Mouse (Mus musculus) erythroblast, embryonic 14.5 days (primary cell): ENCODE data around the gene Prss40. TPM values are rescaled to one million over a fixed set of nuclear protein-coding genes. Genes with fewer than 3 reads are reported as not detected.

ENCODE experiments used
- H3K27me3 ChIP-seq: 2 replicates; pipeline ENCODE4 v1.6.1; 2012; ENCODE audit warnings: inconsistent platforms; ENCODE audit not compliant: control insufficient read depth
- H3K36me3 ChIP-seq: 2 replicates; pipeline ENCODE4 v1.6.1; 2012; ENCODE audit warnings: mild to moderate bottlenecking, inconsistent platforms; ENCODE audit not compliant: control insufficient read depth
- H3K4me1 ChIP-seq: 2 replicates; pipeline ENCODE4 v1.6.1; 2012; ENCODE audit warnings: inconsistent platforms; ENCODE audit not compliant: control insufficient read depth
- H3K4me3 ChIP-seq: replicated peaks from 2 replicates; pipeline ENCODE3; 2012; ENCODE audit warnings: moderate library complexity, mild to moderate bottlenecking, inconsistent platforms
- H3K9me3 ChIP-seq: 2 replicates; pipeline ENCODE4 v1.6.1; 2012; ENCODE audit warnings: low read length, inconsistent platforms, mixed read lengths; ENCODE audit not compliant: control insufficient read depth
- GATA1 ChIP-seq: IDR thresholded peaks from 2 replicates; pipeline ENCODE4 v1.6.1; 2012; ENCODE audit warnings: low read length, inconsistent platforms, mixed read lengths
- TAL1 ChIP-seq: IDR thresholded peaks from 3 replicates; pipeline ENCODE4 v1.6.1; 2012; ENCODE audit warnings: low read length, inconsistent platforms, mixed read lengths
- polyA plus RNA-seq: library from polyadenylated mRNA; stranded (reverse); fragments of >175 nt; gene quantifications from 2 replicates; pipeline ENCODE4 v1.2.3, GENCODE M21; 2012

Gene Prss40
- polyA plus RNA-seq: not detected in 2 replicates

DNA sequence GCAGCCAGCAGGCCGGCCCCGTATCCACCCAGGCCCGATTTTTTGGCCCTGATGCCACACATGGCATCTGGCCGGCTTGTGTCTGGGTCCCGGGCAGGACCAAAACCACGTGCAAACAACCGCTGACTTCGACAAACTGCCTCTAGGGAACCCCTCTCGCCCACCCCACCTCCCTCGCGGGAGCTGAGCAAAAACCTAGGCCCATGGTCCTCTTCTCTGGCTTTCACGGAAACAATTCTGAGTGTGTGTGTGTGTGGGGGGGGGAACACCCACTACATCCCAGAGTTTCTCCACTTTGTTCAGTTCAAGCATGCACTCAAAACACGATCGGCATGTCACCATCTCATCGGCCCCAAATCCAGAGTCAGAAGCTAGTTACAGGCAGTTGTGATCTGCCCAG is at the start of gene Prss40:
Gene Prss40, minus strand, starts transcription at position 101 of the 400 bp plus-strand sequence.
- TF ChIP-seq TAL1 (no peak), GATA1 (no peak)
- Histone ChIP-seq H3K4me1 (no peaks in the 10 kb centered on the region), H3K4me3 (no peak within 1 kb of the TSS), H3K27me3 (no peaks in the 10 kb centered on the region), H3K9me3 (no peaks in the 10 kb centered on the region), H3K36me3 (no peaks in the 10 kb centered on the region)

DNA sequence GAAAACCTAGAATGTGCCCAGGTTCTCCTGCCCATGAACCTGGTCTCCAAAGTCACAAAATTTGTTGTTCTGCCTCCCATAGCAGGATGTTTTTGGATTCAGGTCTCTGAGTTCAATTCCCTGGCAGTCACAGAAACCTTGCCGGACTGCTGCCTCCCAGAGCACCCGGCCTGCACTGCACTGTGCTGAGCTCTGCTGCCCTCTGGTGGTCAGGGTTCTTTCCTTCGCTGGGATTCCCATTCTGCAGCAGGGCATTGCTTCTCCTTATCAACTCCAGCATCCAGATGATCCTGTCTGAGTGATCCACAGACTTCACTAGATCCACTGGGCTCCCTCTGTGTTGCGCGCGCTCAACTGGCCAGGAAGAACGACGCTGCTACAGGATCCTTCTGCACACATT is 41.6 kb upstream of the Prss40 start:
- Histone ChIP-seq H3K4me1 (no peaks in the 10 kb centered on the region), H3K36me3 (no peaks in the 10 kb centered on the region)

DNA sequence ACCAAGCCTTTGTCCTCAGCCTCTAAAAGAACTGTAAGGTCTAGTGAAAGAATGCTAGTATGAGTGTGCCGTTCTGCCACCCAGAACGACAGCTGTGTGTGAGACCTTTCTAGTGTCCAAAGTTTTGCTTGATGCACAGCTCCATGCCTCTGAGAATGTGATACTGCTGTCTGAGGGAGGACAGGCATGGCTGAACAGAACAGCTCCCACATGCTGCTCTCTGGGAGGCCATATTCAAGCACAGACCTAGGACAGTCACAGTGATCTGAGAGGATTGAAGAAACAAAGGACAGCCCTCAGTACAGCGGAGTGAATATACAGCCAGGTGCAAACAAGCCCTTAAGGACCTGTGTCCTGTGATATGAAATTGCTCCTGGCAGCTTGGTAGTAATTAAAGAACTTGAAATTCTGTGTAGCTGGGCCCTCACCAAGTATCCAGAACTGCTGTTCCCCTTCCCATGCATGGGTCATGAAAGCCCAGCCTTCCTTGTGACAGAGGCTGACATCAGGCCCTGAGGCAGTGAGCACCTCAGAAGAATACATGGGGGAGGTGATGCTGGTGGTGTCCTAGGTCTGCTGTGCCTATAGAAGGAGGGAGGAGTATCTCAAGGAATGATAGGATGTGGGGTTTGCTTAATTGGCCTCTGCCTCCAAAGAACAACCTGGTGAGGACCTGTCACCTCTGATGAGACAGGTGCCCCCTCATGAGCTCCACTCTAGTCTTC is 40.7 kb upstream of the Prss40 start:
- Histone ChIP-seq H3K4me1 (no peaks in the 10 kb centered on the region), H3K9me3 (no peaks in the 10 kb centered on the region), H3K4me3 (no peak overlapping the region), H3K27me3 (no peaks in the 10 kb centered on the region), H3K36me3 (no peaks in the 10 kb centered on the region)
- no peak for TF ChIP-seq GATA1
- no peak for TF ChIP-seq TAL1

More for the DNA sequence above, 41.6 kb upstream of the Prss40 start:
- Histone ChIP-seq H3K9me3 (no peaks in the 10 kb centered on the region), H3K27me3 (no peaks in the 10 kb centered on the region), H3K4me3 (no peak overlapping the region)
- TF ChIP-seq GATA1 (no peak), TAL1 (no peak)

DNA sequence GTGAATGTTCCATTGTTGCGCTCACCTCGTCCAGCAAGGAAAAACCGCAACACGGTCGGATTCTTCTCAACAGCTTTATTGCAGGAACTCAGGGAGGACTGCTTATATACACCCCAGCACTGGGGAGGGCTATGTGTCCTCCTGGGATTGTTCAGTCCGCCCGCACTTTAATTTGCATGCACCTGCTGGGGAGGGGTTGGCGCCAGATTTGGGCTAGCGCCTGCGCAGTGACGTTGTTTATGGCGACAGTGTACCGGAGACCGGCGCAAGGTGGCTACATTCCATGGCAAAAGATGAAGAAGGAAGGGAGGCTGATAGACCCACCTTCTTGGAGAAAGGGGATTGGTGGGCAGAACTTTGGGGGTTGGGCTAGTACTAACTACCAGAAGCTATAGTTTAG is 39.3 kb upstream of the Prss40 start:
- no peak overlapping the region for H3K4me3 ChIP-seq
- no peaks in the 10 kb centered on the region for H3K36me3 ChIP-seq
- H3K27me3 ChIP-seq: no peaks in the 10 kb centered on the region
- no peaks in the 10 kb centered on the region for H3K4me1 ChIP-seq
- H3K9me3 ChIP-seq: no peaks in the 10 kb centered on the region
- TF ChIP-seq GATA1 (no peak), TAL1 (no peak)

DNA sequence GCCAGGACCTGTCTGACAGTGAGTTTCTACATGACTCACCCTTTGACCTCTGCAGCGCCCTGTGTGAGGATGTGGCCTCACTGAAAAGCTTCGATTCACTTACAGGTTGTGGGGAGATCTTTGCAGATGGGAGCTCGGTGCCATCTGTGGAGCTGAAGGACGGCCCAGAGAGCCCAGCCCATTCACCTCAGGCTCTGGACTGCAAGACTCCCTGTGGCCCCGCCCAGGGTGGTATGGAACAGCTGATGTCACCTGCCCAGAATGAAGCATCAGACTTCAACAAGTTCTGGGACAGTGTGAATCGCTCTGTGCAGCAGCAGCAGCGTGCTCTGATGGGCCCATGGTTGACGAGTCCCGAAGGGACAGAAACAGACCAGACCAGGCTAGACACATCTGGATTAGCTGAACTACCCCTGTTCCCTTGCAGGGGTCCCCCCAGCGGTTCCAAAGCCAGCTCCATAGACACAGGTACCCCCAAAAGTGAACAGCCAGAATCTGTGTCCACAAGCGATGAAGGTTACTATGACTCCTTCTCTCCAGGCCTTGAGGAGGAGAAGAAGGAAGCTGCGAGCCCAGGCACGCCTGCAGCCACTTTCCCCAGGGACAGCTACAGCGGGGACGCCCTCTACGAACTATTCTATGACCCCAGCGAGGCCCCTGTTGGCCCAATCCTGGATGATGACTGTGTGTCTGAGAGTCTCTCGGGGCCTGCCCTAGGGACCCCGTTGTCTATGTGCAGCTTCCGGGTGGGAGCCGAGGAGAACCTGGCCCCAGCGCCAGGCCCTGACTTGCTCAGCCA is 26.8 kb upstream of the Prss40 start:
- Histone ChIP-seq H3K27me3 (no peaks in the 10 kb centered on the region), H3K4me1 (no peaks in the 10 kb centered on the region), H3K36me3 (no peaks in the 10 kb centered on the region), H3K4me3 (no peak overlapping the region), H3K9me3 (no peaks in the 10 kb centered on the region)
- TF ChIP-seq GATA1 (no peak), TAL1 (no peak)

DNA sequence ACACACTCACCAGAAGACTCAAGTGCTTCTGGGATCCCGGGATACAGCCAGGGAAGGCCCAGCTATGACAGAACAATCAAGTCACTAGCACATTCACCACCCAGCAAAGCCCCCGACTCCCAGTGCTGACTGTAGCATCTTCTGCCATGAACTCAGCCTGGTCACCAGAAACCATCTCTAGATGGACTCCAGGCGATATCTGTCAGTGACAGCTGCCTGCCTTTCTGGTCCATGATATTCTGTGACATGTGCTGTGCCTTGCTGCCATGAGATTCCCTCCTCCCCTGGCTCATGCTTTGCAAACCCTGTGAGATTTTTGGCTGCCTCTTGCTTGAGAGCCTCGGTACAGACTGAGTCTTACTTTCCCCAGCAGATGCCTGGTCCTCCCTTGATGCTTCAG is 24.0 kb upstream of the Prss40 start:
- Histone ChIP-seq H3K4me1 (no peaks in the 10 kb centered on the region), H3K36me3 (no peaks in the 10 kb centered on the region), H3K27me3 (peaks cover 4% of the 10 kb centered on the region; the same call in 1 of the 2 replicates), H3K4me3 (no peak overlapping the region), H3K9me3 (no peaks in the 10 kb centered on the region)
- TF ChIP-seq TAL1: no peak
- TF ChIP-seq GATA1: no peak

DNA sequence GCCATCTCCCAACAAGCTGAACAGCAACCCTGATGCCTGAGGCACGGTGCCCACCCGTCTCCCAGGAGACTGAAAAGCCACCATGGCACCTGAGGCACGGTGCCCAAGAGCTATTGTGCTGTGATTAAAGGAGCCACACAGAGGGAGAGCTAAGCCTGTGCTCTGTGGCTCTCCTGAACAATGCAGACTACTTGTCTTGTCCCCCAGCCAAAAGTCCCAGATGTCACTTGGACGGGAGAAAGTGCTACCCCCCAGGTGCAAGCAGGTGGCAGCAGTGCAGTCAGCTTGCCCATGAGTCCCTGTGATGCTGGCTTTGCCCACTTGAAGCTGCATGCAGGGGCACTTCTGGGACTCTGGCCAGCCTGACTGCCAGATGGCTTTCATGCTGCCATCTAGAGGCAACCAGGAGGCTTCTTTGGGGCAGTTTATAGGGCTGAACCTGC is 23.1 kb upstream of the Prss40 start:
- Histone ChIP-seq H3K36me3 (no peaks in the 10 kb centered on the region), H3K27me3 (peaks cover 13% of the 10 kb centered on the region), H3K4me1 (0 out of 2 replicates have a peak, but pooled peaks cover 2% of the 10 kb centered on the region), H3K4me3 (no peak overlapping the region), H3K9me3 (no peaks in the 10 kb centered on the region)
- TF ChIP-seq GATA1 (no peak), TAL1 (no peak)

DNA sequence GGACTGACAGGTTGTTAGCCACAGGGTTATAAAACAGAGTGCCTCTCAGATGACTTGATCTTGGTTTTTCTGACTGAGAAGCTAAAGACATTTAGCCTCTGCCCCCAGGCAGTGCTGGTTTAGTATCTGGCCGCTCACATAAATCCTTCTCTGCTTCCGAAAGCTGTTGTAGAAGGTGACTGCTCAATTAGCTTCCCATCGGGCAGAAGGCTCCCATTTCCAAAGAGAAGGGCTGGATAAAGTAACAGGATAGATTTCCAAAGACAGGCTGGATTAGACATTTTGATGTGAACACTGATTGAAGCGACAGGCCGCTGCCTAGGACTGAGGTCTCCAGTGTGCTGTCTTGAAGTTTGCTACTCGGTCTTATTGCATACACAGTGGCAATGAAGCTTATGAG is 21.5 kb upstream of the Prss40 start:
- Histone ChIP-seq H3K36me3 (no peaks in the 10 kb centered on the region), H3K9me3 (no peaks in the 10 kb centered on the region), H3K27me3 (peaks cover 18% of the 10 kb centered on the region), H3K4me3 (no peak overlapping the region), H3K4me1 (0 out of 2 replicates have a peak, but pooled peaks cover 2% of the 10 kb centered on the region)
- no peak for TF ChIP-seq GATA1

DNA sequence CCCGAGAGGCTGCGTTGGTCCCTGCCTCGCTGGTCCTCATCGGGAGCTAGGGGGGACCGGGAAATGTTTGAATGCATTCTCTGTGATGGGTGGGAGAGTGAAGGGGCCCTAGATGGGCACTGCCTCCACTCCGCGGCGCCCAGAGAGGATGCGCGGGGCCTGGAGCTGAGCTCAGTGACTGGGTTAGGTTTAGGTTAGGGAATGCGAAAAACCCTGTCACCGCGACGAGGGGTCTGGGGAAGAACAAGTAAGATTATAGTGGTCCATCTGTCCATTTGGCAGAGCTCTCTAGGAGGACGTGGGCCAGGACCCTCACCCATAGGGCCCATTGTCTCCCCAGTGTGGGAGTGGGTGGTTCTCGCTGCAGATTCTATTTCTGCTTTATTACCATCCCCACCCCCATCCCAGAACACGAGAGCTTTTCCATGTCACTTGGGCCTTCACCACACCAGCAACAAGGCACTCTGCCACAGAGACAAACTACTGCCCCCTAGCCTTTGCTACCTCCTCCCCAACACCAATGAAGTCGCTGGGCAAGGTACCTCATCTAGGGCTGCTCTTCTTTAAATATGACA is 19.1 kb upstream of the Prss40 start:
- H3K4me1 ChIP-seq: 0 out of 2 replicates have a peak, but pooled peaks cover 2% of the 10 kb centered on the region
- H3K36me3 ChIP-seq: no peaks in the 10 kb centered on the region
- H3K27me3 ChIP-seq: peaks cover 18% of the 10 kb centered on the region
- no peaks in the 10 kb centered on the region for H3K9me3 ChIP-seq
- H3K4me3 ChIP-seq: no peak overlapping the region
- TF ChIP-seq TAL1 (no peak), GATA1 (no peak)
